Mouse (Mus musculus): ENCODE measurements around the gene Dlx5. TPM values are rescaled to one million over a fixed set of nuclear protein-coding genes. Genes with fewer than 3 reads are reported as not detected.

Gene Dlx5
- polyA plus RNA-seq, 1 experiment from 2014 or later: 18.5 TPM

GRCm38 (mm10) chr6:6881115-6881637 is 709 bp downstream of the Dlx5 start:
- H3K27me3 ChIP-seq (ENCODE audit: poor library complexity, severe bottlenecking): peaks cover 88% of the 10 kb centered on the region
- no peaks in the 10 kb centered on the region for H3K36me3 ChIP-seq (replicated peaks)
- H3K27ac ChIP-seq: peak overlapping the region; percentile 80
- H3K4me3 ChIP-seq: peak overlapping the region; percentile 62
- WGBS: under 1% methylated on average over 30 of the region's 30 CpGs
- H3K4me1 ChIP-seq: peaks cover 49% of the 10 kb centered on the region
- no peaks in the 10 kb centered on the region for H3K9me3 ChIP-seq
- DNase-seq (ENCODE audit: extremely low spot score, low spot score): no peak

- Histone ChIP-seq H3K36me3 (replicated peaks) (no peaks in the 10 kb centered on the region), H3K4me1 (peaks cover 49% of the 10 kb centered on the region), H3K27me3 (ENCODE audit: poor library complexity, severe bottlenecking) (peaks cover 94% of the 10 kb centered on the region), H3K27ac (peak overlapping the region; percentile 80), H3K4me3 (peak overlapping the region; percentile 62), H3K9me3 (no peaks in the 10 kb centered on the region)
- WGBS: 1% methylated on average over 24 of the region's 24 CpGs
- no peak for DNase-seq (ENCODE audit: extremely low spot score, low spot score)
Measured at GRCm38 (mm10) chr6:6880361-6881114, 1.3 kb downstream of the Dlx5 start.

GRCm38 (mm10) chr6:6879371-6880325 is 2.2 kb downstream of the Dlx5 start:
- peaks cover 52% of the 10 kb centered on the region for H3K4me1 ChIP-seq
- peaks cover 100% of the 10 kb centered on the region for H3K27me3 ChIP-seq (ENCODE audit: poor library complexity, severe bottlenecking)
- peak; percentile 59 for DNase-seq (ENCODE audit: extremely low spot score, low spot score)
- no peaks in the 10 kb centered on the region for H3K9me3 ChIP-seq
- 1% methylated on average over 44 of the region's 44 CpGs for WGBS
- H3K36me3 ChIP-seq (replicated peaks): no peaks in the 10 kb centered on the region
- peak overlapping the region; percentile 62 for H3K4me3 ChIP-seq
- peak overlapping the region; percentile 60 for H3K27ac ChIP-seq

- Histone ChIP-seq H3K27ac (peak overlapping the region; percentile 60), H3K36me3 (replicated peaks) (no peaks in the 10 kb centered on the region), H3K4me3 (peak overlapping the region; percentile 62), H3K4me1 (peaks cover 59% of the 10 kb centered on the region), H3K9me3 (peaks cover 4% of the 10 kb centered on the region; the same call in 1 of the 2 replicates), H3K27me3 (ENCODE audit: poor library complexity, severe bottlenecking) (peaks cover 100% of the 10 kb centered on the region)
- DNase-seq (ENCODE audit: extremely low spot score, low spot score): peak; percentile 69
- under 1% methylated on average over 14 of the region's 14 CpGs for WGBS
Measured at GRCm38 (mm10) chr6:6878841-6879291, 3.0 kb downstream of the Dlx5 start.

GRCm38 (mm10) chr6:6877981-6878840 is 3.7 kb downstream of the Dlx5 start:
- Histone ChIP-seq H3K36me3 (replicated peaks) (no peaks in the 10 kb centered on the region), H3K27ac (peak overlapping the region; percentile 60)
- peak; percentile 61 for DNase-seq (ENCODE audit: extremely low spot score, low spot score)

GRCm38 (mm10) chr6:6877346-6877910 is 4.5 kb downstream of the Dlx5 start:
- WGBS: 20% methylated on average over 5 of the region's 5 CpGs
- peaks cover 100% of the 10 kb centered on the region for H3K27me3 ChIP-seq (ENCODE audit: poor library complexity, severe bottlenecking)
- H3K27ac ChIP-seq: no peak overlapping the region
- H3K9me3 ChIP-seq: peaks cover 4% of the 10 kb centered on the region; the same call in 1 of the 2 replicates
- no peaks in the 10 kb centered on the region for H3K36me3 ChIP-seq (replicated peaks)
- no peak for DNase-seq (ENCODE audit: extremely low spot score, low spot score)
- no peak overlapping the region for H3K4me3 ChIP-seq
- peaks cover 59% of the 10 kb centered on the region for H3K4me1 ChIP-seq

More at GRCm38 (mm10) chr6:6877981-6878840, 3.7 kb downstream of the Dlx5 start:
- WGBS: 2% methylated on average over 34 of the region's 34 CpGs
- Histone ChIP-seq H3K4me3 (peak overlapping the region; percentile 62), H3K4me1 (peaks cover 61% of the 10 kb centered on the region), H3K27me3 (ENCODE audit: poor library complexity, severe bottlenecking) (peaks cover 100% of the 10 kb centered on the region), H3K9me3 (peaks cover 4% of the 10 kb centered on the region; the same call in 1 of the 2 replicates)

- H3K27ac ChIP-seq: no peak overlapping the region
- WGBS: 17% methylated on average over 7 of the region's 7 CpGs
- no peaks in the 10 kb centered on the region for H3K36me3 ChIP-seq (replicated peaks)
- H3K4me3 ChIP-seq: no peak overlapping the region
- DNase-seq (ENCODE audit: extremely low spot score, low spot score): no peak
- H3K27me3 ChIP-seq (ENCODE audit: poor library complexity, severe bottlenecking): peaks cover 100% of the 10 kb centered on the region
- peaks cover 4% of the 10 kb centered on the region; the same call in 1 of the 2 replicates for H3K9me3 ChIP-seq
- peaks cover 52% of the 10 kb centered on the region for H3K4me1 ChIP-seq
Measured at GRCm38 (mm10) chr6:6876731-6877130, 5.2 kb downstream of the Dlx5 start.

- no peak overlapping the region for H3K4me3 ChIP-seq
- peaks cover 47% of the 10 kb centered on the region for H3K4me1 ChIP-seq
- no peak overlapping the region for H3K27ac ChIP-seq
- H3K9me3 ChIP-seq: peaks cover 4% of the 10 kb centered on the region; the same call in 1 of the 2 replicates
- no peak for DNase-seq (ENCODE audit: extremely low spot score, low spot score)
- H3K36me3 ChIP-seq (replicated peaks): no peaks in the 10 kb centered on the region
- H3K27me3 ChIP-seq (ENCODE audit: poor library complexity, severe bottlenecking): peaks cover 100% of the 10 kb centered on the region
- 0% methylated on average over 2 of the region's 2 CpGs for WGBS
Measured at GRCm38 (mm10) chr6:6876231-6876630, 5.7 kb downstream of the Dlx5 start.

- Histone ChIP-seq H3K36me3 (replicated peaks) (no peaks in the 10 kb centered on the region), H3K9me3 (peaks cover 4% of the 10 kb centered on the region; the same call in 1 of the 2 replicates), H3K27ac (no peak overlapping the region), H3K4me1 (peaks cover 42% of the 10 kb centered on the region), H3K27me3 (ENCODE audit: poor library complexity, severe bottlenecking) (peaks cover 100% of the 10 kb centered on the region), H3K4me3 (no peak overlapping the region)
- no peak for DNase-seq (ENCODE audit: extremely low spot score, low spot score)
- WGBS: 1% methylated on average over 9 of the region's 9 CpGs
Measured at GRCm38 (mm10) chr6:6875676-6876075, 6.2 kb downstream of the Dlx5 start.

GRCm38 (mm10) chr6:6875136-6875535 is 6.7 kb downstream of the Dlx5 start:
- Histone ChIP-seq H3K27me3 (ENCODE audit: poor library complexity, severe bottlenecking) (peaks cover 100% of the 10 kb centered on the region), H3K9me3 (peaks cover 4% of the 10 kb centered on the region; the same call in 1 of the 2 replicates), H3K4me3 (peak overlapping the region; percentile 32), H3K27ac (peak overlapping the region; percentile 67; the same call in 1 of the 2 replicates), H3K36me3 (replicated peaks) (no peaks in the 10 kb centered on the region), H3K4me1 (peaks cover 37% of the 10 kb centered on the region)
- WGBS: 0% methylated on average over 11 of the region's 11 CpGs
- no peak for DNase-seq (ENCODE audit: extremely low spot score, low spot score)

- Histone ChIP-seq H3K9me3 (peaks cover 4% of the 10 kb centered on the region; the same call in 1 of the 2 replicates), H3K4me1 (peaks cover 29% of the 10 kb centered on the region), H3K4me3 (peak overlapping the region; percentile 32), H3K36me3 (replicated peaks) (no peaks in the 10 kb centered on the region), H3K27me3 (ENCODE audit: poor library complexity, severe bottlenecking) (peaks cover 100% of the 10 kb centered on the region), H3K27ac (peak overlapping the region; percentile 67)
- under 1% methylated on average over 25 of the region's 25 CpGs for WGBS
- no peak for DNase-seq (ENCODE audit: extremely low spot score, low spot score)
Measured at GRCm38 (mm10) chr6:6874073-6874771, 7.7 kb downstream of the Dlx5 start.

Data from forebrain, embryonic 10.5 days (tissue).